Mouse (Mus musculus): ENCODE results near the gene Tada2a.

- TF ChIP-seq CTCF (IDR thresholded peaks at IDR 0.05; ENCODE audit: borderline replicate concordance, control insufficient read depth, extremely low read depth, insufficient read depth, low read length, poor library complexity), result no peak
- no peak for TF ChIP-seq POLR2A (IDR thresholded peaks at IDR 0.05; ENCODE audit: control insufficient read depth, extremely low read depth, insufficient read depth, low read length, poor library complexity)
These were observed 392 bp upstream of the Tada2a start for GRCm38 (mm10) chr11:84129799-84130185.

Measured in thymus, adult 2 months (tissue).